Mouse (Mus musculus) 3134 (cell line): ENCODE results near the gene Nfib.

Source experiments
- DNase-seq: peaks from one replicate; pipeline ENCODE4 v3.0.0-alpha.2; 2011; ENCODE audit warnings: low spot score; ENCODE audit not compliant: insufficient read length; ENCODE audit errors: extremely low read depth

Gene Nfib

GRCm38 (mm10) chr4:82691126-82692008 is 14.2 kb downstream of the Nfib start:
- no peak for DNase-seq

DNA sequence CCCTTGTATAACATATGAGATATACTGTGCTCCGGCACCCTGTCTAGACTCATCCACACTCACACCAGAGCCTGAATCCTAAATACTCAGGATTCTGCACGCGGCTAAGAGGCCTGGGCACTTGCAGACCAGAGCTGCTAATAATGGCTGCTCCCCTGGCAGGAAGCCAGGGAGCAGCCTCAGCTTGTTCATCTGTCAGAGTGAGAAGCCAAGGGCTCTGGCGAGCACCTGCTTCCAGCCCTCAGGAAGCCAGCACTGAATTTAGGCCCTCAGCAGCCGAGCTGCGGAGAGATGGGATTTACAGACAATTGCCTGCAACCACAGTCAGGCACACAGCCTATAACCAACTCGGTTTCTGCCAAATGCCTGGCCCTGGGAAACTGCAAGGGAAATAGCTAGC is 15.3 kb downstream of the Nfib start:
- no peak for DNase-seq

DNA sequence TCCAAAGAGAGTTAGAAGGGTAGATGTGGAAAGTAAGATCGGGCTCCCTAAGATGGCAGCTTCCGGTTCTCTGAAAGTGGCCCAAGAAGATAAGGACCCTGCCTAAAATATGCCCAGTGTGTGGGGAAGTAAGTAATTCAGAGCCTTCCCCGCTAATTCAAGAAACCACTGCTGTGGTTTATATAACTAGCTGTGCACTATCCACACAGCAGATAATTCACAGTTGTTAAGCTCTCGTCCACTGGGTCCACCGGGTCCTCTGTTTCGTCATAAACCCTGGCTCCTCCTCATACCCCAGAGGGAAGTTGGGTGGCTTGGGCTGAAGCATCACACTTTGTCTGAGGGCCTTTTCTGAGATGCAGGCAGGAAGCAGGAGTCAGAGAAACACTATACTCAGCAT is 19.5 kb downstream of the Nfib start:
- DNase-seq: no peak

DNA sequence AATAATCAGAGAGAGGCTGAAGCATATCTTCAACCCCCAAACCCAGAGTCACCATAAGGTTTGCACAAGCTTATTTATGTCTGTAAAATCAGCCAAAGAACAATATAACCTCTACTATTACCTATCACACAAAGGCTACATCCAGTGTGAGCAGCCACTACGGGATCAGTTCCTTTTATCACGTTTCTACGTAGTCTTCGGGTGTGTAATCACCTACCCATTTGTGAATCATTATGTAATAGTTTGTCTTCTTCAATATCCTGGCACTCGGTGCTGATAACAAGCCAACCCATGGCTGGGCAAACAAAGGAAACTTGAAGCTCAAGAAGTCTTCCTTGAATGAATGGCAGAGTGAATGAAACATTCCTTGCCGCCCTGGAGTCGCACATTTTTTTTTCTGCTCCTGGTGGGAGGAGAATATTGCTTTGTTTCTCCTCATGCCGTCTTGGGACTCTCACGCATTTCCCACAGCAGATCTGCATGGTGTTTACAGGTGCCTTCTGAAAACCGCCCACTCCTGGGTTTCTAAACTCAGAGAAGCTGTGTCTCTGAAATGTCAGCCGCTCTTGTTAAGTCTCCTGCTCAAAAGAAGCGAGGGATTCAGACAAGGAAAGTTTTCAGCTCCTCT is 21.3 kb downstream of the Nfib start:
- no peak for DNase-seq

- DNase-seq: no peak
Measured at GRCm38 (mm10) chr4:82683583-82683982, 22.0 kb downstream of the Nfib start.

- no peak for DNase-seq
Measured at GRCm38 (mm10) chr4:82676104-82676503, 29.4 kb downstream of the Nfib start.

DNA sequence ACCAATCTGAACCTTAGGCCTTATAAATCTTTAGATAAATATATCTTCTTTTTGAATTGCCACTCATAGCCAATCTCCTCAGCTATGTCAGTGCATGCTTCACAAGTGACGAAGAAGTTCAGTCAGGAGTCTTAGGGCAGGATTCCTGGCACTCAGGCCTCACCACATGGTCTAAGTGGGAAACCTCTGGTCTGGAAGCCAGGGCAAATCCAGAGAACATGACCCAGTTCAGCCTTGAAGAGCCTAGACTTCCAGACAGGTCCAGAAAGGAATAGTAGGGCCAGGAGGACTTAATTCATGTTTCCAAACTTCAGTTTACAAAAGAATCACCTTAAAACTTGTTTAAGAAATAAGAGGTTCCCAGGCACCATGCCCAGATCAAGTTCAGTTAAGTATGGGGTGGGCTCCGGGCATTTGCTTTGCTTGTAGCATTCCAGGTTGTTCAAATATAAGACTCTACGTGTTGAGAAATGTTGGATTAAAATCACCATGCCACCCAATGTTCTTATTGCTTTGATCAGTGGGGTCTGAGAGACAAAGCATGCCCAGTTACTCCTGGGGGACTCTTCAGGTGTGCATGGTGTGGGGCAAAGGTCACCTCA is 38.2 kb downstream of the Nfib start:
- no peak for DNase-seq

- no peak for DNase-seq
Measured at GRCm38 (mm10) chr4:82664436-82664835, 41.1 kb downstream of the Nfib start.

GRCm38 (mm10) chr4:82663749-82664381 is 41.7 kb downstream of the Nfib start:
- no peak for DNase-seq

GRCm38 (mm10) chr4:82662626-82663025 is 42.9 kb downstream of the Nfib start:
- DNase-seq: no peak

GRCm38 (mm10) chr4:82662222-82662621 is 43.3 kb downstream of the Nfib start:
- no peak for DNase-seq

- no peak for DNase-seq
Measured at GRCm38 (mm10) chr4:82661215-82661614, 44.3 kb downstream of the Nfib start.

GRCm38 (mm10) chr4:82645679-82646078 is 59.9 kb downstream of the Nfib start:
- no peak for DNase-seq

- DNase-seq: no peak
Measured at GRCm38 (mm10) chr4:82644797-82645196, 60.8 kb downstream of the Nfib start.

- no peak for DNase-seq
Measured at GRCm38 (mm10) chr4:82643734-82644085, 61.8 kb downstream of the Nfib start.

- DNase-seq: no peak
Measured at GRCm38 (mm10) chr4:82643022-82643733, 62.4 kb downstream of the Nfib start.

DNA sequence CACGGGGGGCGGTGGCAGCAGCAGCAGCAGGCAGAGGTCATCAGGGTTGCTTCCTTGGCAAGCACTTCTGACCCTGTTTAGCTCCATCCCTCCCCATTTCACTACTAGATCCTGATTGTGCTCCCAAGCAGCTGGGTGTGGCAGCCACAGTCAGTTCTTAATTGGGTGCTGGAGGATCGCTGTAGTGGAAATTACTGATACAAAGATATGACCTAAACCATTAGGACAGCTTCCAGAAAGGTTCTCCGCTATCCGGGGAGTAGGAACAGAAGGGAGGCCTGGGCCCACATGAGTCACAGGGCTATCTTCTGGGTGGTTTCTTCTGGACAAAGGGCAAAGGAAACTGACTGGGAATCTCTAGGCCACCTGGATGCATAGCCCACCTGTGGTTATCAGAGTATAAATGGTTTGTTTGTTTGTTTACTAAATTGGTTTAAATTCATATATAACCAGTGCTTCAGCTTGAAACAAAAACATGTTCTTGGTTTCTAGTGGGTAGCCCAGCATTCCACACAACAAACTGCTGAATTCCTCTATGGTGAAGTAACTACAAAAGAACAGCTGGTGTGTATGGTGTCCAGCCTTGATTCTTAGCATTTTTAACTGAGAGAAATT is 64.4 kb downstream of the Nfib start:
- no peak for DNase-seq

- DNase-seq: no peak
Measured at GRCm38 (mm10) chr4:82638251-82638650, 67.3 kb downstream of the Nfib start.

- DNase-seq: no peak
Measured at GRCm38 (mm10) chr4:82637633-82638032, 67.9 kb downstream of the Nfib start.

GRCm38 (mm10) chr4:82636658-82637057 is 68.9 kb downstream of the Nfib start:
- DNase-seq: no peak
